Mouse (Mus musculus) myocyte (in vitro differentiated cells): ENCODE data around the gene Wwox.

ENCODE experiments used
- MYOD1 ChIP-seq, 3 experiments: IDR thresholded peaks; one replicate each; pipeline ENCODE4 v1.6.1; 2011; ENCODE audit warnings: control low read depth in 2 of 3, low read depth in 2 of 3, mild to moderate bottlenecking in 2 of 3, moderate library complexity in 1 of 3; ENCODE audit not compliant: insufficient read length in 2 of 3, control insufficient read depth in 1 of 3
- POLR2A ChIP-seq: IDR thresholded peaks from one replicate; pipeline ENCODE4 v1.6.1; 2011; ENCODE audit warnings: low read depth, mild to moderate bottlenecking, control low read depth, moderate library complexity; ENCODE audit not compliant: insufficient read length
- TCF3 ChIP-seq: IDR thresholded peaks from one replicate; pipeline ENCODE4 v1.6.1; 2011; ENCODE audit warnings: low read depth, control low read depth; ENCODE audit not compliant: insufficient read length

DNA sequence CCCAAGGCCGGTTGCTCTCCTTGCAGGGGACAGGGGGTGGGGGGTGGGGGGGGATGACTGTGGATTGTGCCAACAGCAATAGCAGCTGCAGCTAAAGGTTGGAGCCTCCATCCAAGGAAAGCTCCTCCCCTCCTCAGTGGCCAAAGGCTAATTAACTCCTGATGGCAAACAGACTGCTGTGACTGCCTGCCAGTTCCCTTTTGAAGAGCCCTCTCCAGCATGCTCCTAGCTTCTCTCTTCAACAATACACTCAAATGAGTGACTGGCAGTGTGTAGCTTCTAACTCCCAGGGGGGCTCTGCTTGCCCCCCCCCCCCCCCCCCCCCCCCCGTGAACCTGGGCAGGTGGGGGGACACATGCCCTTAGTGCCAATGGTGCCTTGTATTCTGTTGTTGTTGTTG is 747.4 kb downstream of the Wwox start:
- TF ChIP-seq POLR2A (no peak), MYOD1 (IDR thresholded peaks at IDR 0.05; ENCODE audit: control insufficient read depth in 1 of 3, insufficient read length in 2 of 3, low read depth in 2 of 3) (no peak), TCF3 (no peak)
